Mouse (Mus musculus): Measurements from ENCODE around the gene Srsf4. TPM values are rescaled to one million over a fixed set of nuclear protein-coding genes. Genes with fewer than 3 reads are reported as not detected.
A peak's percentile ranks its signal among the peaks of the same experiment; 100 is the strongest.

The Srsf4 gene
- total and polyA plus RNA-seq, 3 experiments, result 20.4 to 34.9 (median 31.9) TPM

DNA sequence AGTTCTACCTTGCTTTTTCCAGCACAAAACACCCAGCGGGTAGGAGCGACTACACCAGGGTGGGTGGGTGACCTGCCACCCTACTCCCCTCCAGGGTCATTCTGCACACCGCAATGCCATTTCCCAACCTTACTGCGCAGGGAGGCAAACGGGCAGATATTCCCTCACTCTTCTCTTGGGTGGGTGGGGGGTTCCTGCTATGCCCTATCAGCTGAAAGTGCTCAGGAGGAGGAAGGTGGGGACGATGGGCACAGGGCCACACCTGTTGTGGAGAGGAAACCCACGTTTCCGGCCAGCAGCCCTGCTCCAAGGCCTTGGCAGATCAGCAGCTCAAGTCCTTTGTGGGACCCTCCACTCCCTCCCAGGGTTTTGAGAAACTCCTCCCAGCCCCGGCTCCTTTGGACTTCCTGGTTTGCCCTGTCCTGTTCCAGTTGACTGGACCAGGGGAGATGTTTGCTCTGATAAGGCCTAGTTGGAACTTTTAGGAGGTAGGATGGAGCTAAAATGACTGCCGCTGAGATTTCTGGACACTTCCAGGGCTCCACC lies 43.7 kb downstream of the Srsf4 start:
- peak in 1 of 2 experiments; percentile 20 for DNase-seq

DNA sequence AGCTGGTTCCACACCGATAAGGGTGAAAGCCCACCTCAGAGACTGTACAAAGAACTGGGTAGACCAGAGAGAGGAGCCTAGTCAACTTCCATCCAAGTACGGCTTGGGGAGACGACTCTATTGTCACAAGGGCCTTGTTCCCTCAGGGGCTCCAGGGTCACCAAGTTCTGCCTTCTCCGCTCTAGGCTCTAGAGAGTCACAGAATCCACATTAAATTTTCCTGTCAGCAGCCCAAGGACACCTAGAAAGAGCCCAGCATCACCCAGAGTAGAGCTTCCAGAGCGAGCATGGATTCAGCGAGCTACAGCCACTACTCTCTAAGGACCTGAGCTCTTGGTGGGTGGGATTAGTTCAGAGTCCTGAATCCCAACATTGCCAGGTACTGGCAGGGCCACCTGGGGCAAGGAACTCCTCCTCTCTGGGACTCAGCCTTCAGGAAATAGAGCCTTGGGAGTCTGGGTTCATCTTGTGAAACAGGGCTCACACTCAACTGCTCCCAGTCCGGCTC lies 44.7 kb downstream of the Srsf4 start:
- no peaks in the 10 kb centered on the region for H3K27me3 ChIP-seq (ENCODE audit: control insufficient read depth, insufficient read depth, low read length)
- H3K4me1 ChIP-seq (ENCODE audit: control insufficient read depth, insufficient read depth, low read length), result peaks cover 12% of the 10 kb centered on the region
- H3K27ac ChIP-seq, result peak overlapping the region; percentile 23
- WGBS, result 85% methylated on average over 7 of the region's 7 CpGs
- no peak overlapping the region for H3K9ac ChIP-seq (ENCODE audit: low read depth, low read length)
- TF ChIP-seq POLR2A (IDR thresholded peaks at IDR 0.05; ENCODE audit: insufficient read depth, low read depth, low read length) (no peak), EP300 (IDR thresholded peaks at IDR 0.05; ENCODE audit: insufficient read depth, low read depth, low read length) (no peak), CTCF (IDR thresholded peaks at IDR 0.05) (no peak)
- intact Hi-C loops (cut with DNase I), result loop anchor here (5.0 kb wide), 1 partner anchor 49 kb away; no protein-coding TSS in a partner anchor
- no peaks in the 10 kb centered on the region for H3K79me2 ChIP-seq (replicated peaks; ENCODE audit: control insufficient read depth, insufficient read depth, low read length)
- H3K4me3 ChIP-seq, result no peak overlapping the region
- H3K36me3 ChIP-seq (ENCODE audit: control insufficient read depth, insufficient read depth, low read length), result no peaks in the 10 kb centered on the region
- no peak for DNase-seq

More for the DNA sequence above, 43.7 kb downstream of the Srsf4 start:
- no peaks in the 10 kb centered on the region for H3K27me3 ChIP-seq (ENCODE audit: control insufficient read depth, insufficient read depth, low read length)
- TF ChIP-seq POLR2A (IDR thresholded peaks at IDR 0.05; ENCODE audit: insufficient read depth, low read depth, low read length) (no peak), CTCF (IDR thresholded peaks at IDR 0.05) (no peak), EP300 (IDR thresholded peaks at IDR 0.05; ENCODE audit: insufficient read depth, low read depth, low read length) (no peak)
- no peaks in the 10 kb centered on the region for H3K79me2 ChIP-seq (replicated peaks; ENCODE audit: control insufficient read depth, insufficient read depth, low read length)
- intact Hi-C loops (cut with DNase I), result loop anchor here (2.0 to 5.0 kb wide), 2 partner anchors 50 to 162 kb away; no protein-coding TSS in a partner anchor
- no peak overlapping the region for H3K9ac ChIP-seq (ENCODE audit: low read depth, low read length)
- WGBS, result 54% methylated on average over 10 of the region's 10 CpGs
- H3K36me3 ChIP-seq (ENCODE audit: control insufficient read depth, insufficient read depth, low read length), result no peaks in the 10 kb centered on the region
- H3K4me1 ChIP-seq (ENCODE audit: control insufficient read depth, insufficient read depth, low read length), result peaks cover 12% of the 10 kb centered on the region
- H3K27ac ChIP-seq, result peak overlapping the region; percentile 33; the same call in 1 of the 2 replicates
- no peak overlapping the region for H3K4me3 ChIP-seq

DNA sequence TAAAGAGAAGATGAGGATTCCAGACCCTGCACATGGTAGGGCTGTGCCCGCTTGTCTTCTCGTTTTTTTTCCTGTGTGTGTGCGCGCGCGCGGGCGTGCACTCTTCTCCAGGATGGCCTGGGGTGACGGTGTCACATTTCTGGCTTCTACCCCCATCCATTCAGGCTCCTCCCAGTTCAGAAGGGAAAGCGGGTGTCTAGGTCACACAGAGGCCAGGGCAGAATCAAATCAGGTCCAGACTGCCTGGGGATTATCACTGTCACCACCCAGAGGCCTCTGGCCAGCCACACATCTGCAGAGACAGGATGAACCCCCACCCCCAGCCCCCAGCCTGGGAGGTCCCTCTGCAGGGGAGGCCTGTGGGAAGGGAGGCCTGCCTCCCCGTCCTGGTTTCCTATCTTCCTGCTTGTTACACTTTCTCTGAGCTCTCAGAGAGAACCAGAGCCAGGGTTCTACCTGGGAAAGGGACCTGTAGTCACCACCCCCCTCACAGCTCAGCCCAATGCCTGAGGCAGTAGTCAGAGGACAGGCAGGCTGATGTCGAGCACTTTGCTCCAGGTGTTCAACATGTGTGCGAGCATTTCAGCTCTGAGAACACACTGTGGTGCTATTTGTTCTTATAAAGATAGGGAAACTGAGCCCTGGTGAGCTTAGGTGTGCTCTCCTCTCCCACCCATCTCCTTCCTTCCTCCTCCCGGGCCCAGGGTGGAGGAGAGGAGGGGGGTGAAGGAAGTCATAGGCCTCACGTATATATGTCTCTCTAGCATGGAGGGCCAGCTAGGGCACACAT lies 45.5 kb downstream of the Srsf4 start:
- WGBS, result 19% methylated on average over 15 of the region's 15 CpGs
- peaks cover 12% of the 10 kb centered on the region for H3K4me1 ChIP-seq (ENCODE audit: control insufficient read depth, insufficient read depth, low read length)
- H3K36me3 ChIP-seq (ENCODE audit: control insufficient read depth, insufficient read depth, low read length), result no peaks in the 10 kb centered on the region
- no peak overlapping the region for H3K4me3 ChIP-seq
- H3K27ac ChIP-seq, result peak overlapping the region; percentile 84
- no peaks in the 10 kb centered on the region for H3K79me2 ChIP-seq (replicated peaks; ENCODE audit: control insufficient read depth, insufficient read depth, low read length)
- peak; percentile 47 to 50 for DNase-seq
- H3K27me3 ChIP-seq (ENCODE audit: control insufficient read depth, insufficient read depth, low read length), result no peaks in the 10 kb centered on the region
- TF ChIP-seq CTCF (IDR thresholded peaks at IDR 0.05) (no peak), POLR2A (IDR thresholded peaks at IDR 0.05; ENCODE audit: insufficient read depth, low read depth, low read length) (no peak), EP300 (IDR thresholded peaks at IDR 0.05; ENCODE audit: insufficient read depth, low read depth, low read length) (0 out of 2 replicates have a peak, but pooled peaks have one; percentile 16)
- intact Hi-C loops (cut with DNase I), result loop anchor here (5.0 kb wide), 1 partner anchor 48 kb away; no protein-coding TSS in a partner anchor
- no peak overlapping the region for H3K9ac ChIP-seq (ENCODE audit: low read depth, low read length)

DNA sequence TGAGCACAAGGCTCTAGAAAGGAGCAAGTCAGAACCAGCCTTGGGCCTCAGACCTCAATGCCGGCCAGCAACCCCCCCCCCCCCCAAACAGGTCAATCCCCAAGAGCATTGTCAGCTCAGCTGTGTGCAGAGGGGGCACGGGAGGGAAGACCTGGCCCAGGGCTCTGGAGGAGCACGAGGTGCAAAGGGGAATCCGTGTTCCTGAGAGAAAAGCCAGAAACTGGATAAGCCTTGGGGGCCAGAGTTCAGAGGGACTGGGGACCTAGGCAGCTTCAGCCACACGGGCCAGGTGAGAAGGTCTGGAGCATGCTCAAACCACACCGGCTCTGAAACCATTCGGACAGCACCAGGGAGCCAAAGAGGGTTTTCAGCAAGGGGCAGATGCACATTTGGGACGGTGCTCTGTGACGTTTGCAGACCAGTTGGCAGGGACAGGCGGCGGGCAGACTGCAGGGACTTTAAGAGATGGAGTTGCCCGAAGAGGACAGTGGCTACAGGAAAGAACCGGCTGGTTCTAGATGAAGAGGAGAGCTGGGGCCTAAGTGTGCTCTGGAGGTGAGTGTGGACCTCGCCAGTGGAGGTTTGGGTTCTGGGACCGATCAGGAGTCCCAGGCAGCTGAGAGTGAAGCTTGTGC lies 46.2 kb downstream of the Srsf4 start:
- H3K4me3 ChIP-seq, result peak overlapping the region; percentile 75
- no peaks in the 10 kb centered on the region for H3K27me3 ChIP-seq (ENCODE audit: control insufficient read depth, insufficient read depth, low read length)
- intact Hi-C loops (cut with DNase I), result loop anchor here (5.0 kb wide), 1 partner anchor 48 kb away; no protein-coding TSS in a partner anchor
- H3K9ac ChIP-seq (ENCODE audit: low read depth, low read length), result peak overlapping the region; percentile 78; the same call in 1 of the 2 replicates
- TF ChIP-seq CTCF (IDR thresholded peaks at IDR 0.05) (no peak), POLR2A (IDR thresholded peaks at IDR 0.05; ENCODE audit: insufficient read depth, low read depth, low read length) (no peak), EP300 (IDR thresholded peaks at IDR 0.05; ENCODE audit: insufficient read depth, low read depth, low read length) (no peak)
- WGBS, result 50% methylated on average over 15 of the region's 15 CpGs
- peak overlapping the region; percentile 84 for H3K27ac ChIP-seq
- peaks cover 12% of the 10 kb centered on the region for H3K4me1 ChIP-seq (ENCODE audit: control insufficient read depth, insufficient read depth, low read length)
- no peaks in the 10 kb centered on the region for H3K79me2 ChIP-seq (replicated peaks; ENCODE audit: control insufficient read depth, insufficient read depth, low read length)
- DNase-seq, result no peak
- no peaks in the 10 kb centered on the region for H3K36me3 ChIP-seq (ENCODE audit: control insufficient read depth, insufficient read depth, low read length)

DNA sequence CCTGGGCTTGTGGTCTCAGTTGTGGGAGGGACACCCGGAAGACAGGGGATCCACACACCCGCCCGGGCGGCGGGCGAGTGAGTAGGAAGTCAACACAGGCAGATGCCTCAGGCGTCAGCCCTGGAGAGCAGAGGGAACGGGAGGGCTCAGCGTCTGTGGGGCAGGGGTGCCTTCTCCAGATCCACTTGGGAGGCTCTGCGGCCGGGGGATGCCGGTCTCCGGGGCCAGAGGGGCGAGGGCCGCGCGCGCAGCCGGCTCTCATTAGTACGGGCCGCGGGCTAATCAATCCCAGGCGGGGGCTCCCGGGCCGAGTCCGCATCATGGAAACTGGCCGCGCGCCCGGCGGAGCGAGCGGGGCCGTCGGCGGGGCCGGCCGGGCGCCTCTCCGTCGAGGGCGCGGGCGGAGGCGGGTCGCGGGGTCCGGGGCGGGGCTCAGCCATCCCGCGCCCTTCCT lies 46.8 kb downstream of the Srsf4 start:
- peak overlapping the region; percentile 75 for H3K4me3 ChIP-seq
- WGBS, result 11% methylated on average over 48 of the region's 51 CpGs
- intact Hi-C loops (cut with DNase I), result no loop called here
- H3K36me3 ChIP-seq (ENCODE audit: control insufficient read depth, insufficient read depth, low read length), result no peaks in the 10 kb centered on the region
- peak overlapping the region; percentile 84 for H3K27ac ChIP-seq
- no peaks in the 10 kb centered on the region for H3K27me3 ChIP-seq (ENCODE audit: control insufficient read depth, insufficient read depth, low read length)
- H3K9ac ChIP-seq (ENCODE audit: low read depth, low read length), result peak overlapping the region; percentile 78
- TF ChIP-seq POLR2A (IDR thresholded peaks at IDR 0.05; ENCODE audit: insufficient read depth, low read depth, low read length) (0 out of 2 replicates have a peak, but pooled peaks have one; percentile 33), CTCF (IDR thresholded peaks at IDR 0.05) (no peak), EP300 (IDR thresholded peaks at IDR 0.05; ENCODE audit: insufficient read depth, low read depth, low read length) (no peak)
- H3K79me2 ChIP-seq (replicated peaks; ENCODE audit: control insufficient read depth, insufficient read depth, low read length), result no peaks in the 10 kb centered on the region
- peaks cover 12% of the 10 kb centered on the region for H3K4me1 ChIP-seq (ENCODE audit: control insufficient read depth, insufficient read depth, low read length)
- DNase-seq, result peak in 1 of 2 experiments; percentile 83
